Mouse (Mus musculus): Measurements from ENCODE around the gene Zfp583. TPM values are rescaled to one million over a fixed set of nuclear protein-coding genes. Genes with fewer than 3 reads are reported as not detected.
"Not testable (repeated sequence)": the region's sequence is repeated elsewhere in the genome, so short reads cannot be mapped to it uniquely, and the experiment has no call there.

The Zfp583 gene
- polyA plus RNA-seq, 1 experiment from 2014 or later: 4.4 TPM

DNA sequence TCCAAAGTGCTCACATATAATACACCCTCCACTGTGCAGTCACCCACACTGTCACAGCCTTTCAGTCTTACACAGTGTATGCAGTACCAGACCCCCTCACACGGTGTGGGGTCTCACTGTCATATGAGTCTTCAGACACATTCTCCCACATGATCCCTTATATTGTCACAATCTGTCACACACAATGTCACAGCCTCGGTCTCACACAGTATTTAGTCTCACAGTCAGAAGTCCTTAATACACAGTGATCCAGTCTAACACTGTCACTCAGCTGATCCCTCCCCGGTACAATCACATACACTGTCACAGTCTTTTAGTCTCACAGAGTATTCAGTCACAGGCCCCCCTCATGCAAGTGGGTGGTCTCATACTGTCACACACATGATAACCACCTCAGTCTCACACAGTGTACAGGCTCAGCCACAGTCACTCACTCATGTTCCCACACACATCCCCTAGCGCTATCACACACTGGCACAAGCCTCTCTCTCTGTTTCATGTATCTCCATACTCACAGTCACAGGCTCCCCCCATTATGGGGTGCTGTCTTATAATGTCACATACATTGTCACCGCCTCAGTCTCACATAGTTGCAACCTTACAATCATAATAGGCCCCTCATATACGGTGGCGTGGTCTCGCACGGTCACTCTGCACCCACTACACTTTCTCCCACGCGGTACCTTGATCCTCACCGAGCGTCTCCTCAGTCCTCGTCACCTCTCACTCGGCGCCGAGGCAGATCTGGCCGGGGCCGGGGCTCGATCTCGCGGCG lies 440 bp downstream of the Zfp583 start:
- Histone ChIP-seq H3K9ac (ENCODE audit: low read depth, low read length) (peak overlapping the region; percentile 87), H3K4me2 (peak overlapping the region; percentile 74), H3K27me3 (ENCODE audit: control insufficient read depth, insufficient read depth, low read length) (no peaks in the 10 kb centered on the region), H3K27ac (ENCODE audit: low read depth, low read length) (peak overlapping the region; percentile 60), H3K4me1 (ENCODE audit: control insufficient read depth, insufficient read depth, low read length) (no peaks in the 10 kb centered on the region; the same call in 1 of the 2 replicates), H3K9me3 (replicated peaks; ENCODE audit: control insufficient read depth, low read length) (no peaks in the 10 kb centered on the region), H3K36me3 (ENCODE audit: control insufficient read depth, insufficient read depth, low read length) (no peaks in the 10 kb centered on the region; the same call in 1 of the 2 replicates), H3K4me3 (ENCODE audit: low read depth, low read length) (peak overlapping the region; percentile 56)
- WGBS (ENCODE audit: insufficient replicate concordance): 18% methylated on average over 23 of the region's 23 CpGs
- peak; percentile 71 for ATAC-seq (replicated peaks; ENCODE audit: insufficient number of reproducible peaks, low FRiP score, low TSS enrichment)

DNA sequence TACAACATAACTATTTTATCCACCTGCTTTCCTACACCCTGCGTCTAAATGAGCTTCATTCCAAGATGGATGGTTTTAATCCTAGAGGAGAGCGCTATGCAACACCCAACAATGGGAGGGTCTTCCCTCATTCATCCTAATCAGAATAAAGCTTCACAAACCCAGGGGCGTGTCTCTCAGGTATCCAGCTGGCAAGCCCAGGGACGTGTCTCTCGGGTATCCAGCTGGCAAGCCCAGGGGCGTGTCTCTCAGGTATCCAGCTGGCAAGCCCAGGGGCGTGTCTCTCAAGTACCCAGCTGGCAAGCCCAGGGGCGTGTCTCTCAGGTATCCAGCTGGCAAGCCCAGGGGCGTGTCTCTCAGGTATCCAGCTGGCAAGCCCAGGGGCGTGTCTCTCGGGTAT lies 30.3 kb downstream of the Zfp583 start:
- H3K4me3 ChIP-seq (ENCODE audit: low read depth, low read length); H3K27ac ChIP-seq (ENCODE audit: low read depth, low read length); H3K4me1 ChIP-seq (ENCODE audit: control insufficient read depth, insufficient read depth, low read length); H3K4me2 ChIP-seq; H3K27me3 ChIP-seq (ENCODE audit: control insufficient read depth, insufficient read depth, low read length); H3K9ac ChIP-seq (ENCODE audit: low read depth, low read length); H3K9me3 ChIP-seq (replicated peaks; ENCODE audit: control insufficient read depth, low read length); ATAC-seq (replicated peaks; ENCODE audit: insufficient number of reproducible peaks, low FRiP score, low TSS enrichment): not testable (repeated sequence)
- H3K36me3 ChIP-seq (ENCODE audit: control insufficient read depth, insufficient read depth, low read length): peaks cover 13% of the 10 kb centered on the region
- WGBS (ENCODE audit: insufficient replicate concordance): 73% methylated on average over 11 of the region's 11 CpGs

DNA sequence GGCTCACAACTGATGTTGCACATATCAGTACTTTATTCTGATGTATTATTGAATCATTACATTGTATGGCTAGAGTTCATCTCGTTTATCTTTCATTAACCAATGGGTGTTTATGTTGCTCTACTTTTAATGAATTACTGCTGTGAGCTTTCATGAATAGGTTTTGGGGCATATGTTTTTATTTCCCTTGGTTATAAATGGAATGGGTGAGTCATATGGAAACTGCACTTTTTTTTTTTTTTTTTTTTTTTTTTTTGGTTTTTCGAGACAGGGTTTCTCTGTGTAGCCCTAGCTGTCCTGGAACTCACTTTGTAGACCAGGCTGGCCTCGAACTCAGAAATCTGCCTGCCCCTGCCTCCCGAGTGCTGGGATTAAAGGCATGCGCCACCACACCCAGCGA lies 40.0 kb downstream of the Zfp583 start:
- WGBS (ENCODE audit: insufficient replicate concordance): 89% methylated on average over 5 of the region's 6 CpGs
- H3K4me3 ChIP-seq (ENCODE audit: low read depth, low read length); H3K9ac ChIP-seq (ENCODE audit: low read depth, low read length); H3K27ac ChIP-seq (ENCODE audit: low read depth, low read length); H3K27me3 ChIP-seq (ENCODE audit: control insufficient read depth, insufficient read depth, low read length); ATAC-seq (replicated peaks; ENCODE audit: insufficient number of reproducible peaks, low FRiP score, low TSS enrichment); H3K4me2 ChIP-seq; H3K36me3 ChIP-seq (ENCODE audit: control insufficient read depth, insufficient read depth, low read length); H3K4me1 ChIP-seq (ENCODE audit: control insufficient read depth, insufficient read depth, low read length); H3K9me3 ChIP-seq (replicated peaks; ENCODE audit: control insufficient read depth, low read length): not testable (repeated sequence)

DNA sequence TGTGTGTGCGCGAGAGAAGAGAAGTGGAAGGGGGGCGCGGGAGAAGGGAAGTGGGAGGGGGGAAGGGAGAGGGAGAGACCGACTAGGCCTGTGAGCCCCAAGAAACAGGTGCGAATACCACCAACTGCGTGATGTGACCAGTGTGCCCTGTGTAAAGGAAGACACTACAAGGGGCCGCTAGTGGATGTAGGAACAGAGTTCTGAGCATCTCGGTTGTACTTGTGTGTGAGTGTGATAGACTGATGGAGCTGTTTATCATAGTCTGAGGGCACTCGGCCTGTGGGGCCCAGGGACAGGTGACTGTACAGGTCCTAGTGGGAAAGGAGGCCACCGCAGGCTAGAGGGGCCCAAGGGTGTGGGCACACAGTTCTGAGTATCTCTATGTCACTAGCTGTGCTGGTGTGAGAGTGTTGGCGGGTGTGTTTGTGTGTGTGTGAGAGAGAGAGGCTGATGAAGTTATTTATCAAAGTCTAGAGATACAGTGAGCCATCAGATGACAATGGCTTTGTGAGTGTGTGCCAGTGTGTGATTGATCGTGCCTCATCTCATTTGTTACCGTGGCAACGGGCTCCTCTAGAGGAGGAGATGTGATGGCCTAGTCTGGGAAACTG lies 44.1 kb downstream of the Zfp583 start:
- 28% methylated on average over 15 of the region's 15 CpGs for WGBS (ENCODE audit: insufficient replicate concordance)

DNA sequence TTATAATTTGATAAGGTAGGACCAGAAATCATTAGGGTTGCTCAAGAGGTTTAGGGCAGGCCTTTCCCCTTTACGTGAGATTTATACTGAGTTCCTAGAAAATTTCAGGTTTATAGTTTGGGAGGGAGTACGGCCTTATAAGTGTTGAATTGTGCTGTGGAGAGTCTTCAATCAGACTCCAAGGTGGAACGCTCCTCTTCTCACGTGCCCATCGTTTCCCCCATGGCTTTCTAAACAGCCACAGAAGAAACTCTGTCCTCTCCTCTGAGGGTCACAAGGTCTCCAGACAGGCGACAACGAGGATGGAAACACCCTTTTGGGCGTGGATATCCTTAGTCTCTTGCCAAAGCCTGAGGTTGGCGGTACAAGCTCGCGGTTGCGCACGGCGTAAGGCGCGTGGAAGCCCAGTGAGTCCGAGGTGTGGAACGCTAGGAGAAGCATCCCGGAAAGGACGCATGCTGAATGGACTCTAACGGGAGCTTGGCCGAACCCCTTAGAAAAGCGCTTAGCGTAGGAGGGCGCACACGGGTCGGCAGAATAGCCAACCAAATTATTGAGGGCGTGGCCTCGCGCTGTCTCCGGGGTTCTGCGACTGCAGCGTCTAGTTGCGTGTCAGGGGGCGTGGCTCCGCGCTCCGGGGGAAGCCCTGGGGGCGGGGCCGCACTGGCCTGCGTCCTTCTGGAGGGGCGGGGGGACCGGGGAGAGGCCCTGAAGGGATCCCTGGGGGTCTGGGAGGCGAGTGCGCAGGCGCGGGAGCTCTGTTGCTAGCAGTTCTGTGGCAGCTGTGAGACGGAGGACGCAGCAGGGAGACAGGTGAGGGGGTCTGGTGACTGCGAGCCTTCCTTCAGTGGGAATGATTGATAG lies 45.0 kb downstream of the Zfp583 start, which contains the start of gene Zfp667:
Zfp667 (plus strand) TSS at position 738 of the 864 bp plus-strand sequence.
- Histone ChIP-seq H3K4me2 (peak within 1 kb of the TSS; percentile 81), H3K36me3 (ENCODE audit: control insufficient read depth, insufficient read depth, low read length) (no peaks in the 10 kb centered on the region), H3K27ac (ENCODE audit: low read depth, low read length) (peak within 1 kb of the TSS; percentile 65), H3K4me3 (ENCODE audit: low read depth, low read length) (peak within 1 kb of the TSS; percentile 51), H3K9me3 (replicated peaks; ENCODE audit: control insufficient read depth, low read length) (no peaks in the 10 kb centered on the region), H3K9ac (ENCODE audit: low read depth, low read length) (peak within 1 kb of the TSS; percentile 71), H3K27me3 (ENCODE audit: control insufficient read depth, insufficient read depth, low read length) (no peaks in the 10 kb centered on the region), H3K4me1 (ENCODE audit: control insufficient read depth, insufficient read depth, low read length) (peaks cover 8% of the 10 kb centered on the region)
- WGBS (ENCODE audit: insufficient replicate concordance): 3% methylated on average over 49 of the region's 50 CpGs
- ATAC-seq (replicated peaks; ENCODE audit: insufficient number of reproducible peaks, low FRiP score, low TSS enrichment): peak; percentile 86

More for the DNA sequence above, 44.1 kb downstream of the Zfp583 start:
- Histone ChIP-seq H3K36me3 (ENCODE audit: control insufficient read depth, insufficient read depth, low read length) (no peaks in the 10 kb centered on the region), H3K4me1 (ENCODE audit: control insufficient read depth, insufficient read depth, low read length) (peaks cover 8% of the 10 kb centered on the region), H3K9ac (ENCODE audit: low read depth, low read length) (peak overlapping the region; percentile 71), H3K27me3 (ENCODE audit: control insufficient read depth, insufficient read depth, low read length) (no peaks in the 10 kb centered on the region), H3K4me3 (ENCODE audit: low read depth, low read length) (peak overlapping the region; percentile 51), H3K9me3 (replicated peaks; ENCODE audit: control insufficient read depth, low read length) (no peaks in the 10 kb centered on the region), H3K27ac (ENCODE audit: low read depth, low read length) (no peak overlapping the region), H3K4me2 (peak overlapping the region; percentile 81)
- ATAC-seq (replicated peaks; ENCODE audit: insufficient number of reproducible peaks, low FRiP score, low TSS enrichment): peak; percentile 7; the same call in 1 of the 2 replicates

DNA sequence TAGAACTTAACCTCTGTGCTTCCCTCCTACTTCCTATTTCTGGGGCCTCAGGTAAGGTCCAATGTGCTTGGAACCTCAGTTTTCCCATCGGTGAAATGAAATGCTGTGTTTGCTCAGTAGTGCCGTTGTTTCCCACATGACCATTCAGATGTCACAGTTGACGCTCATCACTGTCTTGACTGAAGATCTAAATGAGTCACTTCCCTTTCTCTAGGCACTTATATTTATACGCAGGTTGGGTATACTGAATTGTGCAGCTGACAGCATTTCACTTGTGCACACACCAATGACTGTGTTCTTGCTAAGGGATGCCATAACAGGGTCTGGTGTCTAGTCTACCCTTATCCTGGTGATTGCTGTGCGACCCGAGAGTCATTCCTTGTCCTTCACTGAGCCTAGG lies 45.7 kb downstream of the Zfp583 start:
- no peaks in the 10 kb centered on the region for H3K27me3 ChIP-seq (ENCODE audit: control insufficient read depth, insufficient read depth, low read length)
- no peak for ATAC-seq (replicated peaks; ENCODE audit: insufficient number of reproducible peaks, low FRiP score, low TSS enrichment)
- WGBS (ENCODE audit: insufficient replicate concordance): 86% methylated on average over 6 of the region's 6 CpGs
- no peak overlapping the region for H3K9ac ChIP-seq (ENCODE audit: low read depth, low read length)
- H3K36me3 ChIP-seq (ENCODE audit: control insufficient read depth, insufficient read depth, low read length): no peaks in the 10 kb centered on the region
- no peak overlapping the region; the same call in 1 of the 2 replicates for H3K4me3 ChIP-seq (ENCODE audit: low read depth, low read length)
- no peaks in the 10 kb centered on the region for H3K9me3 ChIP-seq (replicated peaks; ENCODE audit: control insufficient read depth, low read length)
- H3K4me2 ChIP-seq: peak overlapping the region; percentile 81
- H3K27ac ChIP-seq (ENCODE audit: low read depth, low read length): no peak overlapping the region
- H3K4me1 ChIP-seq (ENCODE audit: control insufficient read depth, insufficient read depth, low read length): peaks cover 8% of the 10 kb centered on the region

DNA sequence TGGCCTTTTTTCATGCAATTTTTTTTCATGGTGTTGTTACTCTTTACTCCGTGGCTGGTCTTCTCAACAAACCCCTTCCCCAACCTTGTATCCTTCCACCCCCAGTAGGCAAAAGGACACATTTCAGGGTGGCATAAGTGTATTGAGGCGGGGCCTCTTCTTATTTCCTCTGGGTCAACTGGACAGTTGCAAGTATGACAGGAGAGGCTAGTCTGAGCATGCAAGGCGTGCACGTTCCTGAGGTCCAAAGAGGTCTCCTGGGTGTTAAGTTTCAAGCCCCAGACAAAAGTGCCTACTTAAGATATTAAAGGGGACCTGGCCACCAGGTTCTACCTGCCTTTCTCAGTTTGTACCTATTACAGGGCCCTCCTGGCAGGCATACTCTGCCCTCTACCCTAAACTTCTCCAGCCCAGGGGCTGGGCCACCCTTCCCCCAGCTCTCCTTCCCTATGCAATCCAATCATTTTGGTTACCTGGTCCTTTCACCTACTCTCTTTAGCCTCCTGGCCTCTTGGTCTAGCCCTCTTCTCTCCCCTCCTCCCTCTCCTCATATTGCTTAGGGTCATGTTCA lies 46.6 kb downstream of the Zfp583 start:
- no peak overlapping the region for H3K27ac ChIP-seq (ENCODE audit: low read depth, low read length)
- no peak overlapping the region for H3K9ac ChIP-seq (ENCODE audit: low read depth, low read length)
- H3K4me2 ChIP-seq: no peak overlapping the region
- no peak for ATAC-seq (replicated peaks; ENCODE audit: insufficient number of reproducible peaks, low FRiP score, low TSS enrichment)
- H3K36me3 ChIP-seq (ENCODE audit: control insufficient read depth, insufficient read depth, low read length): no peaks in the 10 kb centered on the region
- no peaks in the 10 kb centered on the region for H3K9me3 ChIP-seq (replicated peaks; ENCODE audit: control insufficient read depth, low read length)
- H3K27me3 ChIP-seq (ENCODE audit: control insufficient read depth, insufficient read depth, low read length): no peaks in the 10 kb centered on the region
- H3K4me3 ChIP-seq (ENCODE audit: low read depth, low read length): no peak overlapping the region
- H3K4me1 ChIP-seq (ENCODE audit: control insufficient read depth, insufficient read depth, low read length): peaks cover 8% of the 10 kb centered on the region
- WGBS (ENCODE audit: insufficient replicate concordance): 85% methylated on average over 4 of the region's 4 CpGs

DNA sequence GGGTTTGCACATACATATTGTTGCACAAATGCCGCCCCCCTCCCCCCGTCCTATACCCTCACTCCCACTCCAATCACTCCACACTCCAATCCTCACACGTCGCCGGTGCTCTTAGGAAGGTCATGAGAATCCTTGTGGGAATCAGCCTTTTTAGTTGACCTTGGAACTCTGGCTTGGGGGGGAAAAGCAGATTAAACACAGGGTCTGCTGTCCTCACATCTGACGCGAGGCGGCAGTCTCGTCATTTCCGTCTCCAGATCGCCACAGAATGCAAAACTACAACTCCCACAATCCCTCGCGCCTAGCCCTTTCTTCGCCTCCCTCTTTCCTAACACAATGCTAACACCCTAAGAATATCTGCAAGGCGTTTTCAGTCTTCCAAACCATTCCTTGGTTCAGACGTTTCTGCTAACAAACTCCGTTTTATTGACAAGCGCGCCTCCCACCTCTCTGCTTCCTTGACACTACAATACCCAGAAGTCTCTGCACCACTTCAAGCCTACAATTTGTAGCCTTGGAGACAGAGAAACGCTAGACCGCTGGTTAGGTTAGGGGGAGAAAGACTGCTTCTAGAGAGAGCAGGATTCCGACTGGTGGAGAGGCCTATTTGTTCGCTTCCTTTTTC lies 47.5 kb downstream of the Zfp583 start:
- Histone ChIP-seq H3K4me1 (ENCODE audit: control insufficient read depth, insufficient read depth, low read length) (peaks cover 8% of the 10 kb centered on the region), H3K9ac (ENCODE audit: low read depth, low read length) (peak overlapping the region; percentile 79), H3K9me3 (replicated peaks; ENCODE audit: control insufficient read depth, low read length) (no peaks in the 10 kb centered on the region), H3K27ac (ENCODE audit: low read depth, low read length) (peak overlapping the region; percentile 84), H3K4me3 (ENCODE audit: low read depth, low read length) (peak overlapping the region; percentile 56), H3K36me3 (ENCODE audit: control insufficient read depth, insufficient read depth, low read length) (no peaks in the 10 kb centered on the region), H3K4me2 (peak overlapping the region; percentile 61), H3K27me3 (ENCODE audit: control insufficient read depth, insufficient read depth, low read length) (no peaks in the 10 kb centered on the region)
- WGBS (ENCODE audit: insufficient replicate concordance): under 1% methylated on average over 23 of the region's 23 CpGs
- peak; percentile 44; the same call in 1 of the 2 replicates for ATAC-seq (replicated peaks; ENCODE audit: insufficient number of reproducible peaks, low FRiP score, low TSS enrichment)
